Mouse (Mus musculus) monocyte, adult 5-6 weeks (primary cell): ENCODE measurements at regions not wholly inside any gene's neighbourhood (a gene's known extent, or its start where the extent isn't known, plus 50 kb on each side); places are given as distances from the start of the nearest gene placed in this dataset.
A peak's percentile ranks its signal among the peaks of the same experiment; 100 is the strongest.

Experiments used
- ATAC-seq: fragments of 153-309, 156-312 bp; replicated peaks from 2 replicates; pipeline ENCODE4 v1.8.0; 2017; ENCODE audit warnings: mild to moderate bottlenecking; ENCODE audit not compliant: low TSS enrichment, insufficient number of reproducible peaks, severe bottlenecking, poor library complexity, low FRiP score

- ATAC-seq = no peak
These were observed 91.4 kb upstream of the Zfp618 start for GRCm38 (mm10) chr4:62873986-62874385.

GRCm38 (mm10) chr4:62878063-62878462, 87.3 kb upstream of the Zfp618 start:
- ATAC-seq = no peak

- ATAC-seq = no peak
These were observed 86.4 kb upstream of the Zfp618 start for GRCm38 (mm10) chr4:62878927-62879326.

GRCm38 (mm10) chr4:62881824-62882223, 83.5 kb upstream of the Zfp618 start:
- no peak for ATAC-seq

- no peak for ATAC-seq
These were observed 83.1 kb upstream of the Zfp618 start for GRCm38 (mm10) chr4:62882276-62882675.

GRCm38 (mm10) chr4:62888736-62889135, 76.6 kb upstream of the Zfp618 start:
- no peak for ATAC-seq

- peak; percentile 51; the same call in 1 of the 2 replicates for ATAC-seq
These were observed 75.7 kb upstream of the Zfp618 start for GRCm38 (mm10) chr4:62889708-62890107.

- no peak for ATAC-seq
These were observed 74.5 kb upstream of the Zfp618 start for GRCm38 (mm10) chr4:62890588-62891580.

- no peak for ATAC-seq
These were observed 52.5 kb upstream of the Zfp618 start for GRCm38 (mm10) chr4:62912891-62913290.
